Mouse (Mus musculus) C2C12 (cell line): ENCODE results near the gene Arhgef12.

Experiments
- CTCF ChIP-seq: IDR thresholded peaks from one replicate; pipeline ENCODE4 v1.5.1; 2011; ENCODE audit not compliant: control insufficient read depth, insufficient read depth, insufficient read length
- MAX ChIP-seq: IDR thresholded peaks from one replicate; pipeline ENCODE4 v1.6.1; 2011; ENCODE audit warnings: mild to moderate bottlenecking, control low read depth
- USF1 ChIP-seq: IDR thresholded peaks from one replicate; pipeline ENCODE4 v1.6.1; 2011; ENCODE audit warnings: low read depth, mild to moderate bottlenecking, control low read depth, moderate library complexity

GRCm38 (mm10) chr9:43096337-43096736 lies 10.7 kb downstream of the Arhgef12 start:
- TF ChIP-seq CTCF (no peak), MAX (peak; percentile 85), USF1 (no peak)
